Mouse (Mus musculus) monocyte, adult 5-6 weeks (primary cell): ENCODE measurements around the gene Ndufaf8. TPM values are rescaled to one million over a fixed set of nuclear protein-coding genes. Genes with fewer than 3 reads are reported as not detected.

ENCODE experiments used
- total RNA-seq: library from RNA; stranded (forward); fragments of 200-1000, 200-491, 200-594 nt; gene quantifications from 3 replicates; pipeline ENCODE4 v1.2.3, GENCODE M21; 2017

Gene Ndufaf8
- total RNA-seq, 1 experiment from 2014 or later: 40.3 TPM

Other genes with a start within 250 kb of the Ndufaf8 start
- gene Chmp6, start 185.5 kb upstream of the Ndufaf8 start, total RNA-seq: 17.3 to 54.0 TPM (median 33.5 TPM) in 3 replicates
- gene Baiap2, start 156.2 kb upstream of the Ndufaf8 start, total RNA-seq: 3.5 to 13.2 TPM (median 10.2 TPM) in 3 replicates
- 0.21 to 0.29 TPM (median 0.29 TPM) in 3 replicates for gene Aatk, start 51.8 kb upstream of the Ndufaf8 start, total RNA-seq
- gene Cep131, start 12.1 kb upstream of the Ndufaf8 start, total RNA-seq: 2.9 to 9.1 TPM (median 8.3 TPM) in 3 replicates
- gene Tepsin, start 197 bp upstream of the Ndufaf8 start, total RNA-seq: 13.9 to 20.6 TPM (median 17.0 TPM) in 3 replicates
- 40.6 to 56.4 TPM (median 42.9 TPM) in 3 replicates for gene Slc38a10, start 52.4 kb downstream of the Ndufaf8 start, total RNA-seq
- 0.68 to 0.85 TPM (median 0.76 TPM) in 3 replicates for gene Bahcc1, start 134.0 kb downstream of the Ndufaf8 start, total RNA-seq
- gene Actg1, start 249.6 kb downstream of the Ndufaf8 start, total RNA-seq: 1,753 to 2,142 TPM (median 1,849 TPM) in 3 replicates